Mouse (Mus musculus) neural tube, embryonic 12.5 days (tissue): Measurements from ENCODE around the gene Cxcl10. TPM values are rescaled to one million over a fixed set of nuclear protein-coding genes. Genes with fewer than 3 reads are reported as not detected.
A peak's percentile ranks its signal among the peaks of the same experiment; 100 is the strongest.

ENCODE experiments used
- ATAC-seq: fragments of 200-750 bp; cut with Nextera tagmentation; 2 replicates; pipeline ENCODE4 v1.8.0; 2017; ENCODE audit warnings: low read depth, mild to moderate bottlenecking, moderate TSS enrichment, moderate library complexity; ENCODE audit not compliant: low FRiP score
- H3K27ac ChIP-seq: fragments of 300-500 bp; sonication (generic); 2 replicates; pipeline ENCODE4 v1.5.1; 2016
- H3K27me3 ChIP-seq: fragments of 300-500 bp; sonication (generic); replicated peaks from 2 replicates; pipeline ENCODE4 v1.6.1; 2016; ENCODE audit warnings: mild to moderate bottlenecking
- H3K36me3 ChIP-seq: fragments of 300-500 bp; sonication (generic); 2 replicates; pipeline ENCODE4 v1.6.1; 2016; ENCODE audit warnings: mild to moderate bottlenecking
- H3K4me1 ChIP-seq: fragments of 300-500 bp; sonication (generic); 2 replicates; pipeline ENCODE4 v1.6.1; 2016
- H3K4me2 ChIP-seq: fragments of 300-500 bp; sonication (generic); replicated peaks from 2 replicates; pipeline ENCODE4 v1.6.1; 2016; ENCODE audit warnings: mild to moderate bottlenecking
- H3K4me3 ChIP-seq: fragments of 300-500 bp; sonication (generic); 2 replicates; pipeline ENCODE4 v1.5.1; 2016
- H3K9ac ChIP-seq: fragments of 300-500 bp; sonication (generic); 2 replicates; pipeline ENCODE4 v1.6.1; 2016; ENCODE audit warnings: mild to moderate bottlenecking
- H3K9me3 ChIP-seq: fragments of 300-500 bp; sonication (generic); 2 replicates; pipeline ENCODE4 v1.6.1; 2016; ENCODE audit warnings: mild to moderate bottlenecking
- WGBS: fragments of 180-500 bp; shearing (Covaris S2); methylation state at CpG from one replicate; pipeline ENCODE4 v1.1.7; 2016; 5-methylcytosine and 5-hydroxymethylcytosine counted together
- polyA plus RNA-seq: library from polyadenylated mRNA; unstranded; fragments of >200 nt; fragmentation: Nextera tagmentation; extraction: Ambion mirVana; gene quantifications from 2 replicates; pipeline ENCODE4 v1.2.1, GENCODE M21; 2016

Gene Cxcl10
- polyA plus RNA-seq = 0.49 TPM in 1 of 2 replicates, not detected in the other

DNA sequence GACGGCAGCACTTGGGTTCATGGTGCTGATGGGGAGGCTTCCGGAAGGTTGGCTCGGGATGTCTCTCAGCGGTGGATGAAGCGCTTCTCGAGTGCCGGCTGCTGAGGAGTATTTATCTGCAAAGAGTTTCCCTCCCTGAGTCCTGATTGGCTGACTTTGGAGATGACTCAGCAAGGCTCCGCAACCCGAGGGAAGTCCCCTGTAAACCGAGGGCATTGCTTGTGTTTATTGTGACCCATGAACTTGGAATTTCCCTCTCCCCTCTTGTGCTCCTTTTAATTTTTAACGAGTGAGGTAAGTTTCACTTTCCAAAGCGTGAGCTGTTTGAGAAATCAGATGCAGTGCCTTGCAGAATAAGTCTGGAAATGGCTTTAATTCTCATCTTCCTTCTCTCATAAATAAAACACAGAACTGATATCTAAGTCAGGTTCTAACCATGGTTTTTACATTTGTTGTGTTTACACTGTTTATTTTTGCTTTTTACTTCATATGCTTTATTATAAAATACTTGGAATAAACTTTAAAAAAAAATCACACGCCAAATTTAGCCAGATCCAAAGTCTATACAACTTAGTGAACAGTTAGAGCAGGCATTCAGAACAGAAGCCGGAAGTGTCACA, at the start of gene Cxcl10:
Cxcl10 (minus strand) TSS at position 96 of the 620 bp plus-strand sequence.
- ATAC-seq = peak; percentile 44; the same call in 1 of the 2 replicates
- peak within 1 kb of the TSS; percentile 48 for H3K4me2 ChIP-seq
- H3K36me3 ChIP-seq = no peaks in the 10 kb centered on the region
- no peak within 1 kb of the TSS for H3K27ac ChIP-seq
- peaks cover 10% of the 10 kb centered on the region for H3K27me3 ChIP-seq
- 21% methylated on average over 14 of the region's 14 CpGs for WGBS
- no peak within 1 kb of the TSS for H3K4me3 ChIP-seq
- H3K9me3 ChIP-seq = no peaks in the 10 kb centered on the region
- 0 out of 2 replicates have a peak within 1 kb of the TSS, but pooled peaks have one; percentile 3 for H3K9ac ChIP-seq
- H3K4me1 ChIP-seq = peaks cover 4% of the 10 kb centered on the region; the same call in 1 of the 2 replicates

DNA sequence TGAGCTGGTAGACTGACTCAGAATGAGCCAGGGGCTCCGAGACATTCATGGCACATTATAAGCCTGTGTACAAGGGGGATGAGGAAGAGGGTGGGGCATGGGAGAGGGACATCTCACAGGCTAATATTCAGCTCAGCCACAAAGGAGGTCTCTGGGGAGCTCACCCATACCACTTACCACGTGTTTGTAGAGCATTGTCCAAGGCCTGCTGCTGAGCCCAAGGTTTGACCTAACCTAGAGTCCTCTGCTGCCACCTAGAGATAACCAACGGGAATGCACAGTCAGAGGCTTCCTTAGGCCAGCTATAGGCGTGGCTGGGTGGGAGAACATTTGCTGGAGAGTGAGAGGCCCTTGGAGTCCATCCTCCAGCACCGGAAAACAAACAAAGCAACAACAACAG, 49.5 kb upstream of the Cxcl10 start:
- H3K9ac ChIP-seq = no peak overlapping the region
- no peaks in the 10 kb centered on the region for H3K36me3 ChIP-seq
- H3K4me2 ChIP-seq = no peak overlapping the region
- no peaks in the 10 kb centered on the region for H3K9me3 ChIP-seq
- ATAC-seq = peak; percentile 87
- WGBS = 26% methylated on average over 5 of the region's 5 CpGs
- no peak overlapping the region for H3K27ac ChIP-seq
- H3K27me3 ChIP-seq = peaks cover 9% of the 10 kb centered on the region; the same call in 1 of the 2 replicates
- no peaks in the 10 kb centered on the region for H3K4me1 ChIP-seq
- H3K4me3 ChIP-seq = no peak overlapping the region

DNA sequence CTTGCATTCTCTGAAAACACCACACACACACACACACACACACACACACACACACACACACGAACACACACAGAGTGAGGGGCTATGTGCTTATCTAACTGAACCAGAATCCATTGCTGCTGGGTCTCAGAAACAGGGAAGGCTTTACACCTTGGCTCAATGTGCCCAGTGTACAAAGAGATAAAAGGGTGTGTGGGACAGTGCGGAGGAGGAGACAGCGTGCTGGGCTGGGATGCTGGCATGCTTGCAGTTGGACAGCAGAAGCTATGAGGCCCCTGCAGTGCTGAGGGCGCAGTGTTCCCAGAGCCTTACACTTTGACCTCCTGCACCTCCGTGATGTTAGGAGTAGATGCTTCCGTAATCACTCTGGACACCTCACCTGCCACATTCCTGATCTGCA, 47.8 kb upstream of the Cxcl10 start:
- ATAC-seq = no peak
- H3K36me3 ChIP-seq = no peaks in the 10 kb centered on the region
- no peak overlapping the region for H3K4me3 ChIP-seq
- H3K9me3 ChIP-seq = no peaks in the 10 kb centered on the region
- WGBS = 90% methylated on average over 6 of the region's 6 CpGs
- H3K27me3 ChIP-seq = peaks cover 23% of the 10 kb centered on the region
- H3K9ac ChIP-seq = no peak overlapping the region
- H3K4me2 ChIP-seq = no peak overlapping the region
- H3K4me1 ChIP-seq = no peaks in the 10 kb centered on the region
- no peak overlapping the region for H3K27ac ChIP-seq

DNA sequence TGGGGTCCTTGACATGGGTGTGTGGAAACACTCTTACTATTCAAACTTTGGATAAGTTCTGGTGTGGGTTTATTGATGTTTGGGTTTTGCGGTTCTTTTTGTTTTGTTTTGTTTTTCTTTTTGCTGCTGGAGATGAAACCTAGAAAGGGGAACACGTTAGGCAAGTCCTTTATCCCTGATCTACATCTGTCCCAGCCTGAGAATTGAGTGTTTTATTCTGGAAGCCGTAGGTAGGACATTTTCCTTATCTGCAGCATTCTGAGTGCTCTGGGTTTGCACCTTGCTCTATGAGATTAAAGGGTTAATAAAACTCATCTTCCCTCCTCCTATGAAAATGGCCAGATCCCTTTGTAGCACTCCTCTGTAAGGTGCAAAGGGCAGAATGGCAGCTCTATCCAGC, 47.1 kb upstream of the Cxcl10 start:
- H3K9me3 ChIP-seq = no peaks in the 10 kb centered on the region

DNA sequence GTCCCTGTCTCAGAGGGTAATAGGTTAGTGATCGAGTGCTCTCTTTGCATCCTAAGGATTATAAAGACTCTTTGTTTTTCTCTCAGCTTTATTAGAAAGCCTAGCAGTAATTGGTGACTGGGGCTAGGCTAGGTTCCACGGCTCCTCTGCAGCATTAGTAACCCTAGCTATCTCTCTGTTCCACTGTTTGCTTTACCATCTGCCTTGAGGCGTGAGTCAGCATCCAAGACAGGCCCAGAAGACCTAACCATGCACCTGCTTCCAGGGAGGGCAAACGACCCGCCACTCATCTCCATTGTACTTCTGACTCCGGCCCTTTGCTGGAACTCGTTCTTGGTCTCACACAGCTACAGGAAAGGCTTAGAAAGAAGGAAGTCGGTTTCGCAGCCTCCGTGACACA, 45.2 kb upstream of the Cxcl10 start:
- no peak overlapping the region for H3K4me2 ChIP-seq
- peaks cover 27% of the 10 kb centered on the region for H3K27me3 ChIP-seq
- WGBS = 67% methylated on average over 10 of the region's 10 CpGs
- H3K9me3 ChIP-seq = no peaks in the 10 kb centered on the region
- no peak overlapping the region for H3K27ac ChIP-seq
- no peaks in the 10 kb centered on the region for H3K4me1 ChIP-seq
- no peaks in the 10 kb centered on the region for H3K36me3 ChIP-seq
- no peak overlapping the region for H3K4me3 ChIP-seq
- ATAC-seq = no peak
- no peak overlapping the region for H3K9ac ChIP-seq

More for the DNA sequence above, 47.1 kb upstream of the Cxcl10 start:
- 84% methylated on average over 3 of the region's 3 CpGs for WGBS
- no peaks in the 10 kb centered on the region for H3K36me3 ChIP-seq
- no peak overlapping the region for H3K4me2 ChIP-seq
- H3K9ac ChIP-seq = no peak overlapping the region
- no peaks in the 10 kb centered on the region for H3K4me1 ChIP-seq
- peaks cover 24% of the 10 kb centered on the region for H3K27me3 ChIP-seq
- H3K27ac ChIP-seq = no peak overlapping the region
- H3K4me3 ChIP-seq = no peak overlapping the region
- no peak for ATAC-seq

DNA sequence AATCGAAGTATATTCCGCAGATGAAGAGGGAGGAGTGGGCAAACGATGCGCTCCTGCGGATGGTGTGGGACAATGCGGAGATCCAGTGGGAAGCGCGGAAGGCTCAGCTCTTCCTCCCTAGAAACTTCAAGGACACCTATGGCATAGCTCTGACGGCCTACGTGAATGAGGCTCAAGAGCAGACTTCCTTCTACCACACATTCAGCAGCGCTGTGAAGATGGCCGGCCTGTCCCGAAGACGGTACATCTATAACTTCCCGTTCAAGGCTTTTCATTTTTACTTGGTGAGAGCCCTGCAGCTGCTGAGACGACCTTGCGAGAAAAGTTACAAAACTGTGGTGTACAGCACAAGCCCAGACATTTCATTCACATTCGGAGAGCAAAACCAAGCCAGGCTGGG, 43.9 kb upstream of the Cxcl10 start:
- H3K4me2 ChIP-seq = peak overlapping the region; percentile 41
- 50% methylated on average over 18 of the region's 18 CpGs for WGBS
- no peak for ATAC-seq
- no peaks in the 10 kb centered on the region for H3K36me3 ChIP-seq
- H3K9ac ChIP-seq = no peak overlapping the region
- no peak overlapping the region; the same call in 1 of the 2 replicates for H3K4me3 ChIP-seq
- no peaks in the 10 kb centered on the region for H3K9me3 ChIP-seq
- no peak overlapping the region for H3K27ac ChIP-seq
- H3K27me3 ChIP-seq = peaks cover 27% of the 10 kb centered on the region
- no peaks in the 10 kb centered on the region for H3K4me1 ChIP-seq

DNA sequence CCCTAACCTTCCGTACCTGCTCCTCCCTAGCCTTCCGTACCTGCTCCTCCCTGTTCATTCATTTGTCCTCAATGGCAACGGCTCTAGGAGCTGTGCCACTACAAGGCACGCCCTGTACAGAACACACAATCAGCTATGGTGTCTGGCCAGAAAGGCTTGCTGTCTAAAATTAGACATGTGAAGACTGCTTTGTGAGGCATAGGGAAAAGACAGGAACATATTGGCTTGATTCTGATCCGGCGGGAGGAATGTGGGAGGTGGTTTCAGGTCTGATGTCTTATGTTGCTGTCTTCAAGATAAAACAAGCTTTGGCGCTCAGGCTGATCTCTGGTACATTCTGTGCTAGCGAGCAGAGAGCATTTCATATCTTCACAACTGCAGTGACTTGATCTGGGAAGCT, 41.9 kb upstream of the Cxcl10 start:
- H3K9ac ChIP-seq = no peak overlapping the region
- H3K27me3 ChIP-seq = peaks cover 27% of the 10 kb centered on the region
- WGBS = 83% methylated on average over 8 of the region's 8 CpGs
- no peak for ATAC-seq
- no peaks in the 10 kb centered on the region for H3K36me3 ChIP-seq
- H3K27ac ChIP-seq = no peak overlapping the region
- no peak overlapping the region for H3K4me2 ChIP-seq
- H3K4me3 ChIP-seq = no peak overlapping the region
- H3K4me1 ChIP-seq = no peaks in the 10 kb centered on the region
- H3K9me3 ChIP-seq = no peaks in the 10 kb centered on the region

DNA sequence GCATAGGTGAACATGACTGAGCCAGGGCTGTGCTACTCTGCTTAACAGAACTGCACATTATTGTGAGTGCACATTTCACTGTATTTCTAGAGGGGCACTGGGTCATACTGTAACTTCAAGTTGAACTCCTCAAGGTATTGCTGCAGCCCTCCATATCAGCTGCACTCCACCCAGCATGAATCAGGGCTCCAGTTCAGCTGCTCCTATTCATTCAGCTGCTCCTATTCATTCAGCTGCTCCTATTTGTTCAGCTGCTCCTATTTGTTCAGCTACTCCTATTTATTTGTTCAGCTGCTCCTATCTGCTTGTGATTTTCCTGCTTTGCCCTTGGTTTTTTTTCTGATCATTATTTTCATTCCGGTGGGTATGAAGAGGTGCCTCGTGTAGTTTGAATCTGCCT, 41.3 kb upstream of the Cxcl10 start:
- no peaks in the 10 kb centered on the region for H3K9me3 ChIP-seq
- no peak overlapping the region for H3K4me2 ChIP-seq
- no peak overlapping the region for H3K27ac ChIP-seq
- H3K4me3 ChIP-seq = no peak overlapping the region
- no peaks in the 10 kb centered on the region for H3K4me1 ChIP-seq
- peaks cover 26% of the 10 kb centered on the region for H3K27me3 ChIP-seq
- 72% methylated on average over 2 of the region's 2 CpGs for WGBS
- ATAC-seq = no peak
- H3K36me3 ChIP-seq = no peaks in the 10 kb centered on the region
- H3K9ac ChIP-seq = no peak overlapping the region

DNA sequence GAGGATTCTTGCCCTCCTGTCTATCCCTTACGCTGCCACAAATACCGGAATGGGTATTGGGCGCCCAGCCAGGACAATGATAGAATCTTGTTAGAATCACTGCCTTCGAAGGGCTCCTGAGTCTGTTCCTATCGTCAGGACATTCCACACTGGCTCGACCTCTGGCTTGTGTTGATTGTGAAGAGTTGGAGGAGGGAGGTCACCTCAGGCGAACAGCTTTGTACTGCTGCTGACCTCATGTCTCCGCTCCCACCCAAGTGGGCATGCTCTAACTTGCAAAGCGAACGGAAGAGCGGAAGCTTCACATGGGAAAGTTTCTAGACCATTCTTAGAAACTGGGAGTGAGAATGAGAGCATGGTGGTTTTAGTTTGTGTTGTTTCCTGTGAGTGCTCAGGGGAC, 38.7 kb upstream of the Cxcl10 start:
- H3K4me3 ChIP-seq = no peak overlapping the region
- no peak overlapping the region for H3K4me2 ChIP-seq
- no peaks in the 10 kb centered on the region for H3K36me3 ChIP-seq
- H3K9me3 ChIP-seq = no peaks in the 10 kb centered on the region
- H3K27me3 ChIP-seq = peaks cover 13% of the 10 kb centered on the region; the same call in 1 of the 2 replicates
- H3K9ac ChIP-seq = no peak overlapping the region
- no peak for ATAC-seq
- H3K27ac ChIP-seq = no peak overlapping the region
- H3K4me1 ChIP-seq = no peaks in the 10 kb centered on the region; the same call in 1 of the 2 replicates
- 84% methylated on average over 11 of the region's 11 CpGs for WGBS

DNA sequence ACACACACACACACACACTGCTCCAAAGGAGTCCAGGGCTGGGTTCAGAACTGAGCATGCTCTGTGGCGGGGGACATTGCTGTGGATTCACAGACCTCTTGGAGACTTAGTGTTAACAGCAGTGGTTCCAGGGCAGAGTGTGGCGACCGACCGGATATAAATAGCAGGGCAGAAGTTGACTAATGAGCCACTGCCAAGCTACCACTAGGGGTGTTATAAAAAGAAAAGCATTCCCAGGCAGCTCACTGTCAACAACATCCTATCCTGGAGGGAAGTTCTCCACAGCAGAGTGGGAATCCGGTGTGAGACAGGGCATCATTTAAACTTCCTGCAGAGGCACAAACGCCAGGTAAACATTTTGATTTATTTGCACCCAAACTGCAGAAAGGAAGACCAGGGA, 38.0 kb upstream of the Cxcl10 start:
- no peak overlapping the region for H3K9ac ChIP-seq
- H3K36me3 ChIP-seq = no peaks in the 10 kb centered on the region
- H3K9me3 ChIP-seq = no peaks in the 10 kb centered on the region
- 54% methylated on average over 6 of the region's 6 CpGs for WGBS
- H3K27me3 ChIP-seq = peaks cover 6% of the 10 kb centered on the region; the same call in 1 of the 2 replicates
- H3K4me1 ChIP-seq = no peaks in the 10 kb centered on the region; the same call in 1 of the 2 replicates
- no peak overlapping the region for H3K4me2 ChIP-seq
- H3K27ac ChIP-seq = no peak overlapping the region
- no peak for ATAC-seq
- H3K4me3 ChIP-seq = no peak overlapping the region

DNA sequence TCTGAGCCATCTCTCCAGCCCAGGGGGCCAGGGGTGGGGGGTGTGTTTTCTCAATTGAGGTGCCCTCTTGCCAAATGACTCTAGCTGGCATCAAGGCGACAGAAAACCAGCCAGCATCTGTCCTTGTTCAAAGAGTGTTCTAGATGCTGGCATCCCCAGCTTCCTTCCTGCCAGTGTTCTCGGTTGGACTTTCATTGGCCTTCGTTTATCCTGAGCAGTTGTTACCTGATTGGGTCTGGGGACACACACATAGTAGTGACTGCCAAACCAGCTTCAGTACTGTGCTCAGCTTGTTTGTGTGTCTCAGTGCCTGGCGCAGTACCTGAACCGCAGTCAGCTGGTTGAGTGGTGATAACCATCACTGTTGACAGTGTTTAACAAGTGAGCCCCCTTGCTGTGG, 37.4 kb upstream of the Cxcl10 start:
- Histone ChIP-seq H3K9ac (no peak overlapping the region), H3K27me3 (0 out of 2 replicates have a peak, but pooled peaks cover 3% of the 10 kb centered on the region), H3K27ac (no peak overlapping the region), H3K4me1 (no peaks in the 10 kb centered on the region; the same call in 1 of the 2 replicates), H3K4me2 (no peak overlapping the region), H3K9me3 (no peaks in the 10 kb centered on the region), H3K36me3 (no peaks in the 10 kb centered on the region), H3K4me3 (no peak overlapping the region)
- no peak for ATAC-seq
- WGBS = 89% methylated on average over 5 of the region's 5 CpGs

DNA sequence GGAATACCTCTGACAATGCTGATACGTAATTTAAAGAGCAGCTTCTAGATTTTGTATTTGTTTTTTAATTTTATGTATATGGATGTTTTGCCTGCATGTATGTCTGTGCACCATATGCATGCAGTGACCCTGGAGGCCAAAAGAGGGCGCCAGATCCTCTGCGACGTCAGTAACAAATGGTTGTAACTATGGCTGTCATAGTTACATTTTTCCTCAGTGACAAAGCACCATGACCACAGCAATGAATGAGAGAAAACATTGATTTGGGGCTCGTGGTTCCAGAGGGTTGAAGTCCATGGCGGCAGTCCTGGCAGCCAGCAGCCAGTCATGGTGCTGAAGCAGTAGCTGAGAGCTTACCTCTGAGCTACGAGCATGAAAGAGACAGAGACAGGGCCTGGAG, 36.2 kb upstream of the Cxcl10 start:
- no peaks in the 10 kb centered on the region; the same call in 1 of the 2 replicates for H3K4me1 ChIP-seq
- 0 out of 2 replicates have a peak, but pooled peaks cover under 1% of the 10 kb centered on the region for H3K27me3 ChIP-seq
- ATAC-seq = no peak
- no peaks in the 10 kb centered on the region for H3K36me3 ChIP-seq
- no peaks in the 10 kb centered on the region for H3K9me3 ChIP-seq
- H3K27ac ChIP-seq = no peak overlapping the region
- no peak overlapping the region for H3K4me2 ChIP-seq
- WGBS = 47% methylated on average over 7 of the region's 7 CpGs
- H3K4me3 ChIP-seq = no peak overlapping the region
- H3K9ac ChIP-seq = no peak overlapping the region

DNA sequence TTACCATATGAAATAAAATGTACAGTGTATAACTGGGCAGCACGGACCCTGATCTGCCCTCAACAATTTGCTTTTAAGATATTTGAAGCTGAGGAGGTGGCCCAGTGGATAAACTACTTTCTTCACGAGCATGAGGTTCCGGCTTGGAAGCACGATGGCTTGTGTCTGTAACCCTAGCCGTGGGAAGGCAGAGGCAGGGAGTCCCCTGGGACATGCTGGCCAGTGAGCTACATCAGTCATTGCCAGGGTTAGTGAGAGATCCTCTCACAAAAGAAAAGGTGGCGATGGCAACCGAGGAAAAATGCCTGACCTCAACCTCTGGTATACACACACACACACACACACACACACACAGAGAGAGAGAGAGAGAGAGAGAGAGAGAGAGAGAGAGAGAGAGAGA, 35.1 kb upstream of the Cxcl10 start:
- no peak for ATAC-seq
- 52% methylated on average over 7 of the region's 7 CpGs for WGBS
- Histone ChIP-seq H3K36me3 (no peaks in the 10 kb centered on the region), H3K4me3 (no peak overlapping the region), H3K4me1 (no peaks in the 10 kb centered on the region; the same call in 1 of the 2 replicates), H3K4me2 (no peak overlapping the region), H3K9ac (no peak overlapping the region), H3K9me3 (no peaks in the 10 kb centered on the region), H3K27me3 (no peaks in the 10 kb centered on the region), H3K27ac (no peak overlapping the region)
